28 mouse cellular contexts compared by ENCODE assay signal in the genomic region with DNA sequence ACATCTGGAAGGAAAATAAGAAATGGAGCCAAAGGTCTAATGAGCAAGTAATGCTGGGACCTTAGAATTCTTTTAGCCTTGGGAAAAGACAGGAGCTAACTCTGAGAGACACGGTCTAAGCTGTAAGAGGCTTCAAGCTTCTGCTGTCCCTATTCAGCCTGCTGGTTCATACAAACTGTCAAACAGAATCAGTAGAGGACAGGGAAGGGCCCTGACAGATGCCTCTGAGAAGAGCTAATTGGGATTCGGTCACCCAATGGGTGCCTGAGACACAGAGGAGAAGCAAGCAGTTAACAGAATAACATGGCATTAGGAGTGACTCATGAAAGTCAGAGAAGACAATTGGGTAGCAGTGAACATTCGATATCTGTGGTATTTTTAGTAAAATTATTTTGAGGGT.
"Had no signal": no experiment of that assay in that cellular context is flagged by ENCODE, and none has a peak within 500 bp of the region (broad histone marks: within the 10 kb centered on the region; RNA-seq: fewer than 3 reads in every experiment).

No protein-coding gene starts in this region.

- H3K9me3 ChIP-seq: embryonic facial prominence, embryonic 10.5 days; embryonic facial prominence, embryonic 12.5 days; embryonic facial prominence, embryonic 13.5 days; embryonic facial prominence, embryonic 15.5 days; forebrain, embryonic 10.5 days; forebrain, embryonic 12.5 days; forebrain, embryonic 13.5 days; forebrain, embryonic 15.5 days had no signal

- H3K36me3 ChIP-seq: embryonic facial prominence, embryonic 10.5 days; embryonic facial prominence, embryonic 12.5 days; embryonic facial prominence, embryonic 13.5 days; embryonic facial prominence, embryonic 15.5 days; forebrain, embryonic 10.5 days; forebrain, embryonic 12.5 days; forebrain, embryonic 15.5 days had no signal

- H3K27me3 ChIP-seq: embryonic facial prominence, embryonic 12.5 days; embryonic facial prominence, embryonic 13.5 days; embryonic facial prominence, embryonic 15.5 days; forebrain, embryonic 12.5 days; forebrain, embryonic 13.5 days; forebrain, embryonic 15.5 days had no signal

- H3K27ac ChIP-seq: embryonic facial prominence, embryonic 10.5 days; embryonic facial prominence, embryonic 12.5 days; embryonic facial prominence, embryonic 13.5 days; embryonic facial prominence, embryonic 15.5 days; forebrain, embryonic 10.5 days; forebrain, embryonic 12.5 days; forebrain, embryonic 13.5 days; forebrain, embryonic 15.5 days; gastrocnemius, adult 2 months had no signal

- H3K9ac ChIP-seq: embryonic facial prominence, embryonic 12.5 days; embryonic facial prominence, embryonic 13.5 days; embryonic facial prominence, embryonic 15.5 days; forebrain, embryonic 12.5 days; forebrain, embryonic 13.5 days; forebrain, embryonic 15.5 days; forebrain, postnatal 0 days had no signal

- H3K4me1 ChIP-seq: embryonic facial prominence, embryonic 10.5 days; embryonic facial prominence, embryonic 12.5 days; embryonic facial prominence, embryonic 13.5 days; embryonic facial prominence, embryonic 15.5 days; forebrain, embryonic 10.5 days; forebrain, embryonic 12.5 days; forebrain, embryonic 13.5 days; forebrain, embryonic 15.5 days had no signal

- ATAC-seq: forebrain, embryonic 13.5 days; forebrain, embryonic 14.5 days; forebrain, embryonic 15.5 days; forebrain, embryonic 16.5 days; forebrain, postnatal 0 days had no signal

- H3K4me3 ChIP-seq: embryonic facial prominence, embryonic 10.5 days; embryonic facial prominence, embryonic 12.5 days; embryonic facial prominence, embryonic 13.5 days; embryonic facial prominence, embryonic 15.5 days; erythroblast, embryonic 14.5 days; forebrain, embryonic 10.5 days; forebrain, embryonic 12.5 days; forebrain, embryonic 13.5 days; forebrain, embryonic 15.5 days; gastrocnemius, adult 2 months had no signal

- H3K4me2 ChIP-seq: embryonic facial prominence, embryonic 12.5 days; embryonic facial prominence, embryonic 13.5 days; embryonic facial prominence, embryonic 15.5 days; forebrain, embryonic 12.5 days; forebrain, embryonic 13.5 days; forebrain, embryonic 15.5 days had no signal

- DNase-seq: cerebellum, adult 18-20 months; cerebellum, adult 2 months; cerebellum, adult 8-10 months; cerebellum, adult 9-10 months; cerebellum, adult 9-11 months; cerebellum, postnatal 10 days; cerebellum, postnatal 14 days; cerebellum, postnatal 25 days; cerebellum, postnatal 36 days; embryo, embryonic 11 days; forebrain, postnatal 0 days; gastrocnemius, adult 2 months; gastrocnemius, postnatal 10 days; gastrocnemius, postnatal 14 days; gastrocnemius, postnatal 25 days; gastrocnemius, postnatal 36 days; heart, adult 11 months had no signal
